Mouse (Mus musculus) kidney, postnatal 0 days (tissue): ENCODE results near the gene Acer3. TPM values are rescaled to one million over a fixed set of nuclear protein-coding genes. Genes with fewer than 3 reads are reported as not detected.

Experiments used
- ATAC-seq: fragments of 200-750 bp; cut with Nextera tagmentation; replicated peaks from 2 replicates; pipeline ENCODE4 v1.8.0; 2017; ENCODE audit warnings: low read depth, moderate number of reproducible peaks, moderate TSS enrichment, moderate library complexity; ENCODE audit not compliant: low FRiP score
- DNase-seq: peaks from one replicate; pipeline ENCODE4 v3.0.0-alpha.2; 2016; ENCODE audit warnings: low spot score
- H3K27ac ChIP-seq: fragments of 300-500 bp; sonication (generic); 2 replicates; pipeline ENCODE4 v1.5.1; 2014; ENCODE audit warnings: mild to moderate bottlenecking
- H3K27me3 ChIP-seq: fragments of 300-500 bp; sonication (generic); 2 replicates; pipeline ENCODE4 v1.6.1; 2014; ENCODE audit warnings: low read length, mixed read lengths; ENCODE audit not compliant: insufficient read depth
- H3K36me3 ChIP-seq: fragments of 300-500 bp; sonication (generic); 2 replicates; pipeline ENCODE4 v1.6.1; 2014; ENCODE audit warnings: low read length, mixed read lengths; ENCODE audit not compliant: insufficient read depth
- H3K4me1 ChIP-seq: fragments of 300-500 bp; sonication (generic); replicated peaks from 2 replicates; pipeline ENCODE4 v1.6.1; 2014; ENCODE audit warnings: antibody characterized with exemption, low read length, mixed read lengths; ENCODE audit not compliant: insufficient read depth
- H3K4me2 ChIP-seq: fragments of 300-500 bp; sonication (generic); 2 replicates; pipeline ENCODE4 v1.6.1; 2014; ENCODE audit warnings: mild to moderate bottlenecking, low read length, moderate library complexity, mixed read lengths
- H3K4me3 ChIP-seq: fragments of 300-500 bp; sonication (generic); replicated peaks from 2 replicates; pipeline ENCODE4 v1.5.1; 2014; ENCODE audit warnings: low read depth, low read length
- H3K9ac ChIP-seq: fragments of 300-500 bp; sonication (generic); 2 replicates; pipeline ENCODE4 v1.6.1; 2014; ENCODE audit warnings: low read depth, low read length
- H3K9me3 ChIP-seq: fragments of 300-500 bp; sonication (generic); replicated peaks from 2 replicates; pipeline ENCODE4 v1.6.1; 2016; ENCODE audit warnings: low read length, inconsistent platforms, mixed read lengths
- CTCF ChIP-seq: IDR thresholded peaks from 2 replicates; pipeline ENCODE4 v1.5.1; 2016; ENCODE audit warnings: antibody characterized with exemption, low read depth, mild to moderate bottlenecking, moderate library complexity
- WGBS: fragments of 180-500 bp; shearing (Covaris S2); extraction: QIAGEN DNeasy Blood & Tissue Kit; methylation state at CpG from one replicate; pipeline ENCODE4 v1.1.7; 2014; 5-methylcytosine and 5-hydroxymethylcytosine counted together
- polyA plus RNA-seq: library from polyadenylated mRNA; unstranded; fragments of >200 nt; fragmentation: Nextera tagmentation; extraction: Ambion mirVana; gene quantifications from 2 replicates; pipeline ENCODE4 v1.2.1, GENCODE M21; 2015

Gene Acer3
- polyA plus RNA-seq, 1 experiment from 2014 or later = 22.1 TPM

DNA sequence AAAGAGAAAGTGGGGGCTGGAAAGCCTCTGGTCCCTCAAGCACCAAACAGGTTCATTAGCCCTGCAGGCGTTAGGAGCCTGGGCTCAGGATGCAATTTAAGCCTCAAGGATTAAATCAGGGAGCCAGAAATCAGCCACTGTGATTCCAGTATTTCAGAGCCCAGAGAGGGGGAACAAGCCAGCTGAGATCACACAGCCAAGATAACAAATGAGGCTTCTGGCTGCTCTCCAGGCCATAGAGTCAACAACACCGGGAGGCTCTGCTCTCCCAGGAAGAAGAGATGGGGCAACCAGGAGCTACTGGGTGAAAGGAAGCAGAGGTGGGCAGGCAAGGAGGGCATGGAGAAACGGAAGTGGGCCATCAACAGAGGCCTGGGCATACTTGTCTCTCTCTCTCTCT lies 157.3 kb downstream of the Acer3 start:
- Histone ChIP-seq H3K27me3 (no peaks in the 10 kb centered on the region), H3K36me3 (no peaks in the 10 kb centered on the region), H3K27ac (peak overlapping the region; percentile 19; the same call in 1 of the 2 replicates), H3K4me2 (no peak overlapping the region), H3K9ac (no peak overlapping the region), H3K4me1 (peaks cover 39% of the 10 kb centered on the region), H3K9me3 (no peaks in the 10 kb centered on the region), H3K4me3 (no peak overlapping the region)
- no peak for ATAC-seq
- whole genome bisulfite sequencing = 54% methylated on average over 3 of the region's 3 CpGs
- TF ChIP-seq CTCF = no peak
- DNase-seq = no peak

DNA sequence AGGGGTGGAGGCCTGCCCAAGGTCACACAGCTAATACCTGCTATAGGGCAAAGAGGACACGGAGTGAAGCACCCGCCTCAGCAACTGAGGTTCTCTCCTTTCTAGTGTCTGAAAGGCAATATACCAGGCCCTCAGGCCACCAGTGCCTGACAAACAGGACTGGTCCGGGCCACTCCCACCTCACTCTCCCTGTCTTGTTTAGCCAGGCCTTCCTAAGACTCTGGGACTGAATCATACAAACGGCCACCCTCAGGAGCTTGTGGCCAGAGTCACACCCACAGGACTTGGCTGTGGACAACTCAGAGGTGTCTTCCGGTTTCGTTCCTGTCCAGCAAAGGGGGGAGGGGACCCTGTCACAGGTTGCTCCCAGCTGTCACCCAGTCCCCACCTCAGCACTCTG lies 158.8 kb downstream of the Acer3 start:
- 55% methylated on average over 6 of the region's 6 CpGs for WGBS
- no peaks in the 10 kb centered on the region for H3K36me3 ChIP-seq
- no peak for DNase-seq
- no peak overlapping the region for H3K4me3 ChIP-seq
- ATAC-seq = no peak
- no peaks in the 10 kb centered on the region for H3K9me3 ChIP-seq
- no peak overlapping the region for H3K9ac ChIP-seq
- H3K4me2 ChIP-seq = no peak overlapping the region
- no peak for TF ChIP-seq CTCF
- no peaks in the 10 kb centered on the region for H3K27me3 ChIP-seq
- H3K4me1 ChIP-seq = peaks cover 43% of the 10 kb centered on the region
- H3K27ac ChIP-seq = 0 out of 2 replicates have a peak overlapping the region, but pooled peaks have one; percentile 6

DNA sequence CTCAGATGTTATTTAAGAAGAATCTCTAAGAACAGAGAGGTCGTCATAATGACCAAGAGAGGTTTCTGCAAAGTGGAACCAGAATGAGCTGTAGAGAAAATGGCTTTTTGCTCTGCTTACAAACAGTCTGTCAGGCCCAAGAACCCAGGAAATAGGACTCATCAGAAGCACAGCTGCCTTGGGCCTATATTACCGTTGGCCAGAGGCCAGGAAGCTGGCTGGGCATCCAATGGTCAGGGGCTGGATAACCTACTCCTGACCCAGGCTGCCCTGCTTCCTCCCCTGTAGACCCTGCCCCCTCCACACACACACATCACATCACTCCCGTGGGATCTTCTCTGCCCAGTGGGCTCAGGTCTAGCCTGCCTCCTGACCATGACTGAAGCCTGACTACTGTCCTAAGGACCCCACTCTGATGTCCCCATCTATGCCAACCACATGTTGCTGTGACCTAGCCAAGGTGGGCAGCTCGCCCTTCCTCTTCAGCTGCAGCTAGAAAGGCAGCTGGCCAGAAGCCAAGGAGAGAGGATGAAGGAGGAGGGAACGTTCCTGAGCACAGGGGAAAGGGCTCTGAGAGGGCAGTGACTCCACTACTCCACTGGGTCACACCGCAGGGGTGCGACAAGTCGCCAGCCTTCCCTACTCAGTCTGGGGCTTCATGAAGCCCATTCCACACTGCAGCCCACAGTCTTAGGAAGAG lies 160.8 kb downstream of the Acer3 start:
- H3K36me3 ChIP-seq = no peaks in the 10 kb centered on the region
- H3K9me3 ChIP-seq = no peaks in the 10 kb centered on the region
- H3K27me3 ChIP-seq = no peaks in the 10 kb centered on the region
- H3K9ac ChIP-seq = no peak overlapping the region
- TF ChIP-seq CTCF = no peak
- H3K4me3 ChIP-seq = no peak overlapping the region
- H3K27ac ChIP-seq = peak overlapping the region; percentile 83
- DNase-seq = no peak
- H3K4me1 ChIP-seq = peaks cover 42% of the 10 kb centered on the region
- WGBS = 27% methylated on average over 8 of the region's 8 CpGs
- no peak for ATAC-seq
- no peak overlapping the region for H3K4me2 ChIP-seq

DNA sequence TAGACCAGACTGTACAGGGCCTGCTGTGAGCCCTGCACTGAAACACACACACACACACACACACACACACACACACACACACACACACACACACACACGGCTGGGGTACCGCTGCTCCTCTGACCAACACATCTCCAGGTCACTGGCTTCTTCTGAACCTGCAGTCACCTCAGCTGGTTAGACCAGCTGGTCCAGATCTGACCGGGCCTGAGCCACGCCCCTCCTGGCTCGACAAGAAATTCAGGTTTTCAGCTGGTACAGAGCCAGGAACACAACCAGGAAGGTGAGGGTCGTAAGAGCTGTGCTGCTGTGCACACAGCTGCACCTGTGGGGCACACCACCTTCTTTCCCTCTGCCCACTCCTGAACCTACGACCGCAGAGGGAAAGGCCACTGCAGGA lies 162.5 kb downstream of the Acer3 start:
- DNase-seq (no peak), ATAC-seq (peak; percentile 76)
- Histone ChIP-seq H3K9ac (no peak overlapping the region), H3K27ac (peak overlapping the region; percentile 83), H3K4me1 (peaks cover 30% of the 10 kb centered on the region; the same call in 1 of the 2 replicates), H3K9me3 (no peaks in the 10 kb centered on the region), H3K4me2 (no peak overlapping the region), H3K36me3 (no peaks in the 10 kb centered on the region), H3K4me3 (no peak overlapping the region), H3K27me3 (no peaks in the 10 kb centered on the region)
- WGBS = 32% methylated on average over 8 of the region's 8 CpGs
- TF ChIP-seq CTCF = no peak

DNA sequence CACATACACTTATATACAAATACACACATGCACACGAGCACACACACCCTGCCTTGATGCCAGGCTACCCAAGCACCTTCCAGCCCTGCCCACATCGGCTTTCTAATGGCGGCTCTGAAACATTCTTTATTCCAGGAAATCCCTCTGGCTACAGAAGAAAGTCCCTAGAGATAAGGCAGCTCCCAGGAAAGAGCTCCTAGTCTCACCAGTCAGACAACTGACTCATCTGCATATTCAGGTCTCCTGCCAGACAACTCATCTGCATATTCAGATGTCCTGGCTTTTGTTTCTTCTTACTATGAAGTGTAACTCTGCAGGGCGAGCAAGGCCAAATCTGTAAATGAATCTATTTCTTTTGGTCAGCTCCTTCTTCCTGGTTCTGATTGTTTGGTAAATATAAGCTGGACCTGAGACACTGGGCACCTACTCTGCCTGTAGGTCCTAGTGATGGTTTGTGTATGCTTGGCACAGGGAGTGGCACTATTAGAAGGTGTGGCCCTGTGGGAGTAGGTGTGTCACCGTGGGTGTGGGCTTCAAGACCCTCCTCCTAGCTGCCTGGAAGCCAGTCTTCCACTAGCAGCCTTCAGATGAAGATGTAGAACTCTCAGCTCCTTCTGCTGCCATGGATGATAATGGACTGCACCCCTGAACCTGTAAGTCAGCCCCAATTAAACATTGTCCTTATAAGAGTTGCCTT lies 163.2 kb downstream of the Acer3 start:
- DNase-seq (no peak), ATAC-seq (no peak)
- no peaks in the 10 kb centered on the region for H3K9me3 ChIP-seq
- no peak overlapping the region for H3K9ac ChIP-seq
- TF ChIP-seq CTCF = no peak
- H3K4me2 ChIP-seq = no peak overlapping the region
- no peaks in the 10 kb centered on the region for H3K27me3 ChIP-seq
- WGBS = 59% methylated on average over 5 of the region's 5 CpGs
- H3K4me1 ChIP-seq = peaks cover 31% of the 10 kb centered on the region; the same call in 1 of the 2 replicates
- no peaks in the 10 kb centered on the region for H3K36me3 ChIP-seq
- peak overlapping the region; percentile 70 for H3K27ac ChIP-seq
- H3K4me3 ChIP-seq = no peak overlapping the region

Other genes with a start within 250 kb of the Acer3 start
- 7.6 and 8.7 TPM in 2 replicates for gene Myo7a, start 201.7 kb downstream of the Acer3 start, polyA plus RNA-seq
- 0.38 and 0.50 TPM in 2 replicates for gene Omp, start 175.7 kb downstream of the Acer3 start, polyA plus RNA-seq
- gene Capn5, start 142.9 kb downstream of the Acer3 start, polyA plus RNA-seq = 12.9 and 13.0 TPM in 2 replicates
- gene B3gnt6, start 121.7 kb downstream of the Acer3 start, polyA plus RNA-seq = 0.13 and 0.20 TPM in 2 replicates
- gene Tsku, start 40.1 kb upstream of the Acer3 start, polyA plus RNA-seq = 7.1 and 8.3 TPM in 2 replicates
- not detected in 2 replicates for gene Gucy2d, start 119.2 kb upstream of the Acer3 start, polyA plus RNA-seq
- 13.8 and 15.1 TPM in 2 replicates for gene Lrrc32, start 168.1 kb upstream of the Acer3 start, polyA plus RNA-seq